Mouse (Mus musculus) hindbrain, embryonic 11.5 days (tissue): ENCODE data around the gene Klrg2. TPM values are rescaled to one million over a fixed set of nuclear protein-coding genes. Genes with fewer than 3 reads are reported as not detected.

ENCODE experiments used
- ATAC-seq: fragments of 200-750 bp; cut with Nextera tagmentation; 2 replicates; pipeline ENCODE4 v1.8.0; 2017; ENCODE audit warnings: mild to moderate bottlenecking, moderate TSS enrichment, moderate library complexity; ENCODE audit not compliant: low FRiP score
- DNase-seq: peaks from one replicate; pipeline ENCODE4 v3.0.0-alpha.2; 2015; ENCODE audit warnings: low spot score
- H3K27ac ChIP-seq: fragments of 300-500 bp; sonication (generic); 2 replicates; pipeline ENCODE4 v1.5.1; 2014; ENCODE audit warnings: mild to moderate bottlenecking, low read depth, low read length
- H3K27me3 ChIP-seq: fragments of 300-500 bp; sonication (generic); 2 replicates; pipeline ENCODE4 v1.6.1; 2014; ENCODE audit warnings: mild to moderate bottlenecking, low read length, moderate library complexity, mixed read lengths; ENCODE audit not compliant: control insufficient read depth, insufficient read depth
- H3K36me3 ChIP-seq: fragments of 300-500 bp; sonication (generic); 2 replicates; pipeline ENCODE4 v1.6.1; 2014; ENCODE audit warnings: mild to moderate bottlenecking, low read length, moderate library complexity, mixed read lengths; ENCODE audit not compliant: control insufficient read depth, insufficient read depth
- H3K4me1 ChIP-seq: fragments of 300-500 bp; sonication (generic); replicated peaks from 2 replicates; pipeline ENCODE4 v1.6.1; 2014; ENCODE audit warnings: low read length, mixed read lengths; ENCODE audit not compliant: control insufficient read depth, insufficient read depth
- H3K4me2 ChIP-seq: fragments of 300-500 bp; sonication (generic); replicated peaks from 2 replicates; pipeline ENCODE4 v1.6.1; 2014; ENCODE audit warnings: mild to moderate bottlenecking, low read depth, low read length
- H3K4me3 ChIP-seq: fragments of 300-500 bp; sonication (generic); 2 replicates; pipeline ENCODE4 v1.5.1; 2014; ENCODE audit warnings: low read depth, low read length
- H3K9ac ChIP-seq: fragments of 300-500 bp; sonication (generic); 2 replicates; pipeline ENCODE4 v1.6.1; 2014; ENCODE audit warnings: low read depth, low read length
- H3K9me3 ChIP-seq: fragments of 300-500 bp; sonication (generic); 2 replicates; pipeline ENCODE4 v1.6.1; 2016; ENCODE audit warnings: low read length; ENCODE audit not compliant: control insufficient read depth
- WGBS: fragments of 180-500 bp; shearing (Covaris S2); extraction: QIAGEN DNeasy Blood & Tissue Kit; methylation state at CpG from one replicate; pipeline ENCODE4 v1.1.7; 2014; 5-methylcytosine and 5-hydroxymethylcytosine counted together
- polyA plus RNA-seq: library from polyadenylated mRNA; unstranded; fragments of >200 nt; fragmentation: Nextera tagmentation; extraction: Ambion mirVana; gene quantifications from 2 replicates; pipeline ENCODE4 v1.2.1, GENCODE M21; 2014

The Klrg2 gene
- polyA plus RNA-seq, 1 experiment from 2014 or later: 0.08 TPM

DNA sequence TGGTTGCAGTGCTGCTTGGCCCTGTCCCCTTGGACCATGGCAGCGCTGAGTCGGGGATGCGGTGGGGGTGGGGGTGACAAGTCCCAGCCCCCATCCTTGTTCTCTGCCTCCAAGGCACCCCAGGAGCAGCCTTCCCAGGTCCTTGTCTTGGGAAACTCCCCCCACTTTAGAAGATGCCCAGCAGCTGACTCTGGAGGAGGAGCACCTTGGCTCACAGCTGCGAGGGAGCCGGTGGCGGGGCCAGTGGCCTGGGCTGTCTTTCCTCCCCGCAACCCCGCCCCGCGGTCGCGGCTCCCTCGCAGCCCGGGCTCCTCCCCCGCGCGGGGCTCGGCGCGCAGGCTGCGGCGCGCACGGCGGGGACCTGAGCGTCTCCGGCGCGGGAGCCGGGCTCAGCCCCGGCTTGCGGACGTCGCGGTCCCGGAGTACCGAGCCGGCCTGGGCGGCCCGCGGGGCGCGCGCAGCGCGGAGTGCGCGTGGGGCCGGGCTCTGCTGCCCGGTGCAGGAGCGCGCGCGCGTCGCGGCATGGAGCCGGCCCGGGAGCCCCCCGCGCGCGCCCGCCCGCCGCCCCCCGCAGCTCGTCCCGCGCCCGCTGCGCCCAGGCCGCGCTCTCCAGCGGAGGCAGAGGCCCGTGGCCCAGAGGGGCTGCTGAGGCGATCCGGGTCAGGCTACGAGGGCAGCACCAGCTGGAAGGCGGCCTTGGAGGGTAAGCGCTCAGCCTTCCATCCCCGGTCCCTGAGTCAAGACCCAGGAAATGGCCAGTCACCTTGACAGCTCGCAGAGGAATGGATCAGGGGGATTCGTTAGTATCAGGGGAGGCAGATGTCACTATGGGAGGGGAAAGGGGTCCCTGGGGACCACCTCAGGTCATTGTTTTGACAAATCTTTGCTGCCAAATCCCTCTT, 25.9 kb upstream of the Klrg2 start, which contains the start of gene Clec2l:
TSS of gene Clec2l (plus strand) at position 356 of the 902 bp plus-strand sequence.
- Histone ChIP-seq H3K27ac (no peak within 1 kb of the TSS), H3K9ac (peak within 1 kb of the TSS; percentile 62), H3K4me1 (0 out of 2 replicates have a peak, but pooled peaks cover 3% of the 10 kb centered on the region), H3K36me3 (no peaks in the 10 kb centered on the region), H3K4me3 (peak within 1 kb of the TSS; percentile 44), H3K27me3 (peaks cover 3% of the 10 kb centered on the region; the same call in 1 of the 2 replicates), H3K9me3 (no peaks in the 10 kb centered on the region), H3K4me2 (peak within 1 kb of the TSS; percentile 83)
- WGBS: under 1% methylated on average over 70 of the region's 84 CpGs
- DNase-seq: peak; percentile 73
- peak; percentile 87 for ATAC-seq

DNA sequence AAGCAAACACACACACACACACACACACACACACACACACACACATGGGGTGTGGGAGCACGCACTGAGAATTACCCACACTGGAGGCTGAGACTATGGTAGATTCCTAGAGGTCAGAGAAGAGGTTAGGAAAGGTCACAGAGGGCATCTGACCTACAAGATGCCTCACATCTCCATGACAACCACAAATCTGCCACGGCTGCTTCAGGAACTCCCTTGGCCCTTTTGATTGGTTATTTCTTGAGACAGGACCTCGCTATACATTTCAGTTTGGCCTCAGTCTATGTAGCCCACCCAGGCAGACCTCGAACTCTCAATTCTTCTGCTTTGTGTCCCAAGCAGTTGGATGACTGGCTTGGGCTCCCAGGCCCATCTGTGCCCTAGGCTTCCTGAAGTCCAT, 24.6 kb upstream of the Klrg2 start:
- 12% methylated on average over 4 of the region's 4 CpGs for WGBS
- H3K4me2 ChIP-seq: no peak overlapping the region
- DNase-seq (no peak), ATAC-seq (no peak)
- H3K36me3 ChIP-seq: no peaks in the 10 kb centered on the region
- H3K27me3 ChIP-seq: peaks cover 3% of the 10 kb centered on the region; the same call in 1 of the 2 replicates
- no peaks in the 10 kb centered on the region for H3K9me3 ChIP-seq
- H3K27ac ChIP-seq: no peak overlapping the region
- no peak overlapping the region for H3K4me3 ChIP-seq
- H3K9ac ChIP-seq: no peak overlapping the region
- 0 out of 2 replicates have a peak, but pooled peaks cover 3% of the 10 kb centered on the region for H3K4me1 ChIP-seq

DNA sequence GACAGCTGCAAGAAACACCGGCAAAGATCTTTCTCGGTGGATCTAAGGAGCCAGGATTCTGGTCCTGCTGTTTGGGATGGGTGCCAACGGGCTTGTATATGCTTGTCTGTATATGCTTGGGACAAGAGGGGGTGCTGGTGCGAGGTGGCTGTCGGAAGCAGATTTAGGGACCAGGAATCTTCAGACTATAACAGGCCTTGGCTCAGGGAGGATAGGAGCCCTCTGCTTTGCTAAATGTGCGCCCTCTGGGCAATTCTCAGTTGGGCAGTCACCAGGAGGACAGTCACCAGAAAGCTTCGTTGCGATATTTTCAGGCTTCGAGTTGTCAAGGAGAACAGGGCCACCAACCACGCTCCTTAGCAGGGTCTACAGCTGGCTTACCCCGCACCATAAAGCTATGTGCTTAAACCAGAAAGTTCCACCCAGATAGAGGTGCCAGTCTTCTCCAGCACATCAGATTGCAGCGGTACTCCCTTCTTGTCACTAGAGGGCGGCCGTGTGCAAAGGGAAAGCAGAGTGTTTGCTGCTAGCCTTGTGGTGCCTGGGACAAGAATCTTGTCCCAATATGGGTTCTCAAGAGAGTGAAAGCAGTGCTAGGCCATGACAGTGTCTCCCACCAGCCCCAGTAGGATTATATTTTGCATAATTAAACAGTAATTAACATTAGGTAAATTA, 13.4 kb upstream of the Klrg2 start:
- Histone ChIP-seq H3K4me2 (no peak overlapping the region), H3K4me3 (no peak overlapping the region), H3K27me3 (no peaks in the 10 kb centered on the region), H3K27ac (no peak overlapping the region), H3K9ac (no peak overlapping the region), H3K9me3 (no peaks in the 10 kb centered on the region), H3K4me1 (no peaks in the 10 kb centered on the region), H3K36me3 (no peaks in the 10 kb centered on the region)
- ATAC-seq (no peak), DNase-seq (peak; percentile 88)
- WGBS: 43% methylated on average over 14 of the region's 14 CpGs

DNA sequence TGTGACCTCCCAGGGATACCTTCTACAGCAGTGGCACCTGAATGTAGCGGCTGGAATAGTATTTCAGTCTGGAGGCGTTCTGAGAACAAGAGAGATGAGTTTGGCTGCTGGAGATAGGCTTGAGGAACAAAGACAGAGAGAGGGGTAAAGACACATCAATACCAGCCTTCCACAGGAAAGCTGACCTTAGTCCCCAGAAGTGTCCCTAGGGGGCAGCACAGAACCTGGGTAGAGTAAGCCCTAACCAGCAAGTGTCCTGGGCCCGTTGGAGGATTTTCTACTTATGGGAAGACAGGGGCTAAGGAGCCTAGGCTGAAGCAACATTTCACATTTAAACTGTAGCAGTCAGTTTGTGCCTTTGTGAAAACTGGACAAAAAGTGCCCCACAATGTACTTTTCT, 12.5 kb upstream of the Klrg2 start:
- ATAC-seq (no peak), DNase-seq (peak; percentile 36)
- no peaks in the 10 kb centered on the region for H3K27me3 ChIP-seq
- H3K4me3 ChIP-seq: no peak overlapping the region
- no peaks in the 10 kb centered on the region for H3K9me3 ChIP-seq
- H3K4me2 ChIP-seq: no peak overlapping the region
- 66% methylated on average over 3 of the region's 3 CpGs for WGBS
- no peaks in the 10 kb centered on the region for H3K36me3 ChIP-seq
- H3K9ac ChIP-seq: no peak overlapping the region
- H3K27ac ChIP-seq: no peak overlapping the region
- H3K4me1 ChIP-seq: no peaks in the 10 kb centered on the region

DNA sequence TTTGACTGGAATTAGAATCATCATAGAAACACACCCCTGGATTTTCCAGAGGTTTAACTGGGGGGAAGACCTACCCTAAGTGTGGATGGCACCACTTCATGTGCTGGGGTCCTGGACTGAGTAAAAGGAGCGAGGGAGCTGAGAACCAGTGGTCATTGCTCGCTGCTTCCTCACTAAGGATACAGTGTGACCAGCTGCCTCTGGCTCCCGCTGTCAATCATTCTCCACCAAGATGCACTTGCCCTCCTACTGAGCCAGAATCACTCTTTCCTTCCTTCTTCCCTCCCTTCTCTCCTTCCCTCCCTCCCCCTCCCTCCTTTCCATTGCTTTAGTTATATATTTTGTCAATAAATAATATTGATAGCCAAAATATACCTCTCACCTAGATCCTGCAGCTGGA, 6.0 kb upstream of the Klrg2 start:
- ATAC-seq (no peak), DNase-seq (no peak)
- Histone ChIP-seq H3K9ac (no peak overlapping the region), H3K4me1 (no peaks in the 10 kb centered on the region), H3K9me3 (no peaks in the 10 kb centered on the region), H3K4me2 (no peak overlapping the region), H3K27ac (no peak overlapping the region), H3K36me3 (no peaks in the 10 kb centered on the region), H3K4me3 (no peak overlapping the region), H3K27me3 (peaks cover 8% of the 10 kb centered on the region; the same call in 1 of the 2 replicates)
- 68% methylated on average over 3 of the region's 3 CpGs for WGBS

- no peaks in the 10 kb centered on the region for H3K4me1 ChIP-seq
- H3K4me2 ChIP-seq: no peak overlapping the region
- 75% methylated on average over 5 of the region's 5 CpGs for WGBS
- no peak overlapping the region for H3K9ac ChIP-seq
- H3K36me3 ChIP-seq: no peaks in the 10 kb centered on the region
- no peak overlapping the region for H3K4me3 ChIP-seq
- no peak overlapping the region for H3K27ac ChIP-seq
- H3K27me3 ChIP-seq: peaks cover 11% of the 10 kb centered on the region
- ATAC-seq: no peak
- DNase-seq: no peak
- H3K9me3 ChIP-seq: no peaks in the 10 kb centered on the region
Observed at GRCm38 (mm10) chr6:38642593-38642992, 5.6 kb upstream of the Klrg2 start.

GRCm38 (mm10) chr6:38641645-38642044, 4.6 kb upstream of the Klrg2 start:
- DNase-seq: no peak
- 56% methylated on average over 5 of the region's 5 CpGs for WGBS
- Histone ChIP-seq H3K4me1 (no peaks in the 10 kb centered on the region), H3K27ac (no peak overlapping the region), H3K4me2 (no peak overlapping the region), H3K36me3 (no peaks in the 10 kb centered on the region), H3K27me3 (peaks cover 19% of the 10 kb centered on the region), H3K9ac (no peak overlapping the region), H3K9me3 (no peaks in the 10 kb centered on the region), H3K4me3 (no peak overlapping the region)
- no peak for ATAC-seq

- no peak for ATAC-seq
- Histone ChIP-seq H3K27me3 (peaks cover 23% of the 10 kb centered on the region), H3K9ac (no peak overlapping the region), H3K4me1 (0 out of 2 replicates have a peak, but pooled peaks cover 2% of the 10 kb centered on the region), H3K4me2 (no peak overlapping the region), H3K9me3 (no peaks in the 10 kb centered on the region), H3K27ac (no peak overlapping the region), H3K36me3 (no peaks in the 10 kb centered on the region), H3K4me3 (no peak overlapping the region)
- WGBS: 68% methylated on average over 5 of the region's 5 CpGs
- no peak for DNase-seq
Observed at GRCm38 (mm10) chr6:38641228-38641627, 4.2 kb upstream of the Klrg2 start.
